Mouse (Mus musculus): ENCODE data around the gene Col16a1.

The Col16a1 gene

GRCm38 (mm10) chr4:130138441-130139213 is 91.0 kb downstream of the Col16a1 start:
- peak; percentile 82 for DNase-seq

GRCm38 (mm10) chr4:130139214-130139492 is 91.5 kb downstream of the Col16a1 start, which contains the start of gene Hcrtr1:
Hcrtr1 (minus strand) TSS chr4:130139359.
- DNase-seq = no peak

DNA sequence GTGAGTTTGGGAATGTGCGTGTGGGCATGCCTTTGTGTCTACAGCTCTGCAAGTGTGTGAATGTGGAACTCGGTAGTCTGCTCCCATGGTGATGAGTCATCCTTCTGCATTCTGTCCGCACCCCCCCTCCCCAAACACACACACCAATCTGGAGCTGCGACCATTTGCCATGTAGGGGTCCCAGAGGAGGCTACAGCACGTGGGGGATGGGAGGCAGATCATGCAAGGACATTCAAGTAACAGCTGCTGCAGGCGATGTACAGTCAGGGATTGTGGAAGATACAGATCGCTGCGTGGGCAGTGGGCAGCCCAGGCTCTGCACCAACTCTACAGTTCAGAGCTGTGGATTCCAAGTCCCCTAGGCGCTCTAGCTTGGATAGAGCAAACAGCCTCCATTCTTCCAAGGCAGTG is 93.4 kb downstream of the Col16a1 start:
- no peak for DNase-seq

DNA sequence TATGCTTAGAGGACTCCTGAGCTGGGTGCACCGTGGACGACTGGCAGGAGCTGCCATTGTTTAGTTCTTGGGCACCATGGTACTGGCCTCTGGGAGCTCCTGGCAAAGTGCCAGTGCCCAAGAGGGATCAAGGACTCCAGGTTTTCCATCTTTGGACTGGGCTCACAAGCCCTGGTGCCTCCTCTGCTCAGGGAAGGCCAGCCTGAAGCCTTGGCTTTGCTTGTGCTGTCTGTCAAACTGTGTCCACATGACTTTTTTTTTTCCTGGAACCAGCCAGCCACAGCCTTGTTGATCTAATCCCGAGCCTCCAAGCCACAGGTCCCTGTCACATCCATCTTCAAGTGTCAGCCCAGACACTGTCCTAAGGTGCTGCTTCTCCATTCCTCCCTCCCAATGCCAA is 94.1 kb downstream of the Col16a1 start:
- DNase-seq = no peak

DNA sequence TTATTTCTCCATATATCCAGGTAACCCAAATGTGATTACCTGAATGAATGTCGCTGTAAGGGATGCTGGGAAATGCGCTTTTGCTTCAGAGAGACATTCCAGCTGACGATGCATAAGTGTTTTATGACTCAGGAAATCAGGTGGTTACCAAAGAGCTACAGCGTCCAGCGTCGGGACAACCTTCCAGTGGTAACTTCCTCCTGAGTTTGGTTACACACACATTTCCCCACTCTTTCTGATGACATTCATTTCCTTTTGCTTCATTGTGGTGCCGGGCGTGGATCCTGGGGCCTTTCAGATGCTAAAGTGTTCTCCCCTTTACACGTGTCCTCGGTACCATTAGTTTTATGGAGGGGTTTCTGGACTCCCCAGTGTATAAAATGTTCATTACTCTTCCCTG is 100.8 kb downstream of the Col16a1 start:
- no peak for DNase-seq
